Mouse (Mus musculus) heart, postnatal 25 days (tissue): ENCODE measurements around the gene Elf5. TPM values are rescaled to one million over a fixed set of nuclear protein-coding genes. Genes with fewer than 3 reads are reported as not detected.

Source experiments
- total RNA-seq, 2 experiments: library from RNA; stranded (reverse); gene quantifications; 2 replicates each; pipeline ENCODE4 v1.2.3; 2021

Gene Elf5
- total RNA-seq, 2 experiments from 2014 or later: not detected

Other genes with a start within 250 kb of the Elf5 start
- gene Ehf, start 108.4 kb upstream of the Elf5 start, total RNA-seq: not detected
- gene Cat, start 73.5 kb downstream of the Elf5 start, total RNA-seq: 100 to 1,000 TPM; 199 to 201 TPM
- gene Abtb2, start 154.6 kb downstream of the Elf5 start, total RNA-seq: 10 to 100 TPM; 23.2 to 26.2 TPM